Mouse (Mus musculus) embryonic facial prominence, embryonic 12.5 days (tissue): ENCODE results near the gene Stk38. TPM values are rescaled to one million over a fixed set of nuclear protein-coding genes. Genes with fewer than 3 reads are reported as not detected.
"Not testable (repeated sequence)": the region's sequence is repeated elsewhere in the genome, so short reads cannot be mapped to it uniquely, and the experiment has no call there.

Experiments used
- ATAC-seq: fragments of 200-750 bp; cut with Nextera tagmentation; 2 replicates; pipeline ENCODE4 v1.8.0; 2017; ENCODE audit not compliant: insufficient number of reproducible peaks, insufficient read depth, low FRiP score, low TSS enrichment
- H3K27ac ChIP-seq: fragments of 300-500 bp; sonication (generic); 2 replicates; pipeline ENCODE4 v1.5.1; 2016; ENCODE audit warnings: mild to moderate bottlenecking
- H3K27me3 ChIP-seq: fragments of 300-500 bp; sonication (generic); 2 replicates; pipeline ENCODE4 v1.6.1; 2016; ENCODE audit warnings: mild to moderate bottlenecking, moderate library complexity
- H3K36me3 ChIP-seq: fragments of 300-500 bp; sonication (generic); 2 replicates; pipeline ENCODE4 v1.6.1; 2016; ENCODE audit warnings: mild to moderate bottlenecking
- H3K4me1 ChIP-seq: fragments of 300-500 bp; sonication (generic); 2 replicates; pipeline ENCODE4 v1.6.1; 2016
- H3K4me2 ChIP-seq: fragments of 300-500 bp; sonication (generic); replicated peaks from 2 replicates; pipeline ENCODE4 v1.6.1; 2016; ENCODE audit warnings: mild to moderate bottlenecking, moderate library complexity
- H3K4me3 ChIP-seq: fragments of 300-500 bp; sonication (generic); 2 replicates; pipeline ENCODE4 v1.5.1; 2016; ENCODE audit warnings: mild to moderate bottlenecking
- H3K9ac ChIP-seq: fragments of 300-500 bp; sonication (generic); 2 replicates; pipeline ENCODE4 v1.6.1; 2016; ENCODE audit warnings: mild to moderate bottlenecking, moderate library complexity
- H3K9me3 ChIP-seq: fragments of 300-500 bp; sonication (generic); 2 replicates; pipeline ENCODE4 v1.6.1; 2016; ENCODE audit warnings: mild to moderate bottlenecking, moderate library complexity
- WGBS: fragments of 180-500 bp; shearing (Covaris S2); methylation state at CpG from one replicate; pipeline ENCODE4 v1.1.7; 2016; 5-methylcytosine and 5-hydroxymethylcytosine counted together
- polyA plus RNA-seq: library from polyadenylated mRNA; unstranded; fragments of >200 nt; fragmentation: Nextera tagmentation; extraction: Ambion mirVana; gene quantifications from 2 replicates; pipeline ENCODE4 v1.2.1, GENCODE M21; 2016

Stk38 gene
- polyA plus RNA-seq, 1 experiment from 2014 or later: 136 TPM

GRCm38 (mm10) chr17:29034264-29034663, 26.5 kb upstream of the Stk38 start:
- peaks cover 8% of the 10 kb centered on the region; the same call in 1 of the 2 replicates for H3K4me1 ChIP-seq
- no peaks in the 10 kb centered on the region for H3K9me3 ChIP-seq
- H3K9ac ChIP-seq: peak overlapping the region; percentile 97
- no peaks in the 10 kb centered on the region for H3K27me3 ChIP-seq
- no peak overlapping the region for H3K27ac ChIP-seq
- ATAC-seq: no peak
- peaks cover 28% of the 10 kb centered on the region for H3K36me3 ChIP-seq
- H3K4me3 ChIP-seq: peak overlapping the region; percentile 83
- H3K4me2 ChIP-seq: peak overlapping the region; percentile 85

- peak overlapping the region; percentile 85 for H3K4me2 ChIP-seq
- peak overlapping the region; percentile 98 for H3K27ac ChIP-seq
- 0% methylated on average over 6 of the region's 6 CpGs for WGBS
- H3K9ac ChIP-seq: peak overlapping the region; percentile 97
- ATAC-seq: no peak
- no peaks in the 10 kb centered on the region for H3K9me3 ChIP-seq
- no peaks in the 10 kb centered on the region for H3K27me3 ChIP-seq
- peak overlapping the region; percentile 83 for H3K4me3 ChIP-seq
- peaks cover 22% of the 10 kb centered on the region for H3K36me3 ChIP-seq
- peaks cover 8% of the 10 kb centered on the region; the same call in 1 of the 2 replicates for H3K4me1 ChIP-seq
These were observed 25.8 kb upstream of the Stk38 start for GRCm38 (mm10) chr17:29033569-29034061.

- H3K4me2 ChIP-seq: peak within 1 kb of the TSS; percentile 85
- peaks cover 13% of the 10 kb centered on the region for H3K36me3 ChIP-seq
- H3K9ac ChIP-seq: peak within 1 kb of the TSS; percentile 97
- under 1% methylated on average over 77 of the region's 77 CpGs for WGBS
- peaks cover 8% of the 10 kb centered on the region; the same call in 1 of the 2 replicates for H3K4me1 ChIP-seq
- ATAC-seq: peak; percentile 90
- no peaks in the 10 kb centered on the region for H3K27me3 ChIP-seq
- peak within 1 kb of the TSS; percentile 98 for H3K27ac ChIP-seq
- H3K9me3 ChIP-seq: no peaks in the 10 kb centered on the region
- H3K4me3 ChIP-seq: peak within 1 kb of the TSS; percentile 83
These were observed 24.7 kb upstream of the Stk38 start, which contains the start of gene Srsf3 for GRCm38 (mm10) chr17:29032274-29033069. Gene Srsf3 (plus strand): TSS chr17:29032628.

- H3K36me3 ChIP-seq: peaks cover 6% of the 10 kb centered on the region
- peaks cover 11% of the 10 kb centered on the region; the same call in 1 of the 2 replicates for H3K4me1 ChIP-seq
- under 1% methylated on average over 26 of the region's 26 CpGs for WGBS
- no peak for ATAC-seq
- H3K27me3 ChIP-seq: no peaks in the 10 kb centered on the region
- H3K4me3 ChIP-seq: peak overlapping the region; percentile 83
- H3K4me2 ChIP-seq: peak overlapping the region; percentile 61
- H3K9me3 ChIP-seq: no peaks in the 10 kb centered on the region
- peak overlapping the region; percentile 98 for H3K27ac ChIP-seq
- H3K9ac ChIP-seq: peak overlapping the region; percentile 97
These were observed 24.0 kb upstream of the Stk38 start for GRCm38 (mm10) chr17:29031771-29032273.

GRCm38 (mm10) chr17:29031085-29031711, 23.4 kb upstream of the Stk38 start:
- ATAC-seq, H3K36me3 ChIP-seq, H3K27me3 ChIP-seq, H3K4me1 ChIP-seq, H3K9me3 ChIP-seq: not testable (repeated sequence)
- Histone ChIP-seq H3K27ac (peak overlapping the region; percentile 98), H3K4me3 (peak overlapping the region; percentile 83), H3K4me2 (peak overlapping the region; percentile 61), H3K9ac (peak overlapping the region; percentile 97)
- WGBS: 47% methylated on average over 7 of the region's 7 CpGs

GRCm38 (mm10) chr17:29030321-29031034, 22.7 kb upstream of the Stk38 start:
- Histone ChIP-seq H3K9ac (no peak overlapping the region), H3K9me3 (no peaks in the 10 kb centered on the region), H3K27me3 (no peaks in the 10 kb centered on the region), H3K4me1 (0 out of 2 replicates have a peak, but pooled peaks cover 10% of the 10 kb centered on the region), H3K4me2 (no peak overlapping the region), H3K36me3 (no peaks in the 10 kb centered on the region), H3K4me3 (no peak overlapping the region), H3K27ac (no peak overlapping the region)
- no peak for ATAC-seq
- WGBS: 87% methylated on average over 6 of the region's 6 CpGs

- H3K4me1 ChIP-seq: peaks cover 20% of the 10 kb centered on the region; the same call in 1 of the 2 replicates
- no peak for ATAC-seq
- H3K27me3 ChIP-seq: 0 out of 2 replicates have a peak, but pooled peaks cover 5% of the 10 kb centered on the region
- 45% methylated on average over 5 of the region's 5 CpGs for WGBS
- no peak overlapping the region for H3K9ac ChIP-seq
- H3K36me3 ChIP-seq: no peaks in the 10 kb centered on the region
- H3K27ac ChIP-seq: no peak overlapping the region
- H3K4me3 ChIP-seq: no peak overlapping the region
- no peaks in the 10 kb centered on the region for H3K9me3 ChIP-seq
- H3K4me2 ChIP-seq: no peak overlapping the region
These were observed 19.0 kb upstream of the Stk38 start for GRCm38 (mm10) chr17:29026652-29027356.

GRCm38 (mm10) chr17:29024896-29025565, 17.2 kb upstream of the Stk38 start:
- WGBS: 26% methylated on average over 10 of the region's 10 CpGs
- Histone ChIP-seq H3K4me1 (peaks cover 20% of the 10 kb centered on the region; the same call in 1 of the 2 replicates), H3K27me3 (0 out of 2 replicates have a peak, but pooled peaks cover 5% of the 10 kb centered on the region), H3K4me3 (no peak overlapping the region), H3K27ac (peak overlapping the region; percentile 11; the same call in 1 of the 2 replicates), H3K9ac (no peak overlapping the region), H3K36me3 (no peaks in the 10 kb centered on the region), H3K9me3 (no peaks in the 10 kb centered on the region), H3K4me2 (no peak overlapping the region)
- no peak for ATAC-seq

- H3K27ac ChIP-seq: no peak overlapping the region
- no peak for ATAC-seq
- H3K9me3 ChIP-seq: no peaks in the 10 kb centered on the region
- no peak overlapping the region for H3K4me2 ChIP-seq
- no peak overlapping the region for H3K9ac ChIP-seq
- WGBS: 55% methylated on average over 22 of the region's 22 CpGs
- no peak overlapping the region for H3K4me3 ChIP-seq
- H3K36me3 ChIP-seq: no peaks in the 10 kb centered on the region
- 0 out of 2 replicates have a peak, but pooled peaks cover 5% of the 10 kb centered on the region for H3K27me3 ChIP-seq
- peaks cover 23% of the 10 kb centered on the region; the same call in 1 of the 2 replicates for H3K4me1 ChIP-seq
These were observed 16.5 kb upstream of the Stk38 start for GRCm38 (mm10) chr17:29024047-29024892.

GRCm38 (mm10) chr17:29023346-29023745, 15.6 kb upstream of the Stk38 start:
- Histone ChIP-seq H3K9ac (no peak overlapping the region), H3K27ac (no peak overlapping the region), H3K4me3 (no peak overlapping the region), H3K27me3 (0 out of 2 replicates have a peak, but pooled peaks cover 5% of the 10 kb centered on the region), H3K9me3 (no peaks in the 10 kb centered on the region), H3K4me2 (no peak overlapping the region), H3K4me1 (peaks cover 25% of the 10 kb centered on the region), H3K36me3 (no peaks in the 10 kb centered on the region)
- ATAC-seq: no peak; the same call in 1 of the 2 replicates
- 89% methylated on average over 6 of the region's 6 CpGs for whole genome bisulfite sequencing
